Mouse (Mus musculus): ENCODE results near the gene Dnmbp.

DNA sequence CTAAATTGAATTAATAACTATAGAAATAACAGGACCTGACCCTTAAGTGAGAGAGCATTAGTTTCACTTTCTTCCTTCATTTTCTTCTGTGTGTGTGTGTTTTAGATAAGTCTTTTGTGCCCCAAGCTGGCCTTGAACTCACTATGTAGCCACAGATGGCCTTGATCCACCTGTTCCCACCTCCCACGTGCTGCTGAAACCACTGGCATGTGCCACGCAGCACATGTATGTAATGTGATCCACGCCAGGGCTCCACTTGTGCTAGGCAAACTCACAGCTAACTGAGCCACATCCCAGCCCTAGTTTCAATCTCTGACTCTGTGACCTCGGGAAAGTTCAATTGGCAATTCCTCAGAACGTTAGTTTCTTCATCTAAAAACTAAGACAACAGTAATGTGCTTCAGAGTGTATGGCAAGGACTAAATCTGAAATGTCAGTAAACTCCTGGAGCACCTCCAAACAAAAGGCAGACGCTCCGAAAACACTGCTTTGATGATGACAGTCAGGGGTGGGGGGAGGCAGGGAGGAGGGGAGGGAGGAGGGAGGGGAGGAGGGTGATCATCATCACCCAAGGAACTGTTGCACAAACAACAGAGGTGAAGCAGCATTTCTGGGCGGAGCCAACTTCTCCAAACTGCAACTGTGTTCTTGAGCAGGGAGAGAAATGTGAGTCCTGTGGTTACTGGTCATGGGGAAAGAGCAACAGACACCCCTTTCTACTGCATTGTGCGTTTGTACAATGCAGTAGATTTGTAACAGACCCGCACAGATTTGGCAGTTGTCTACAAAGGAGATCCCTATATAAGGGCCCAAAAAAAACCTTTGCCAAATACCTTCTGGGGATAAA is 13.6 kb downstream of the Dnmbp start:
- TF ChIP-seq CTCF (conservative IDR thresholded peaks at IDR 0.05; ENCODE audit: insufficient read depth, insufficient read length, low read depth, low read length) (no peak), POLR2A (IDR thresholded peaks at IDR 0.05; ENCODE audit: low read depth, low read length) (no peak)
